Mouse (Mus musculus) erythroblast, adult 5-6 weeks (primary cell): ENCODE results near the gene Dnah14. TPM values are rescaled to one million over a fixed set of nuclear protein-coding genes. Genes with fewer than 3 reads are reported as not detected.
"Not testable (repeated sequence)": the region's sequence is repeated elsewhere in the genome, so short reads cannot be mapped to it uniquely, and the experiment has no call there.

Experiments used
- ATAC-seq: replicated peaks from 2 replicates; pipeline ENCODE4 v1.8.0; 2016; ENCODE audit warnings: moderate number of reproducible peaks, mild to moderate bottlenecking, moderate TSS enrichment, inconsistent platforms; ENCODE audit not compliant: poor library complexity, low FRiP score, severe bottlenecking
- total RNA-seq, 2 experiments: library from RNA; stranded (forward) in 1 of 2; stranded (reverse) in 1 of 2; fragments of 150-400 nt in 1 of 2; fragments of 200-764, 138-1000 nt in 1 of 2; gene quantifications; 2 replicates each; pipeline versions ENCODE4 v1.2.3 to v1.2.4; 2015 to 2017; ENCODE audit warnings: low replicate concordance in 2 of 2

Gene Dnah14
- total RNA-seq, 2 experiments from 2014 or later = 2.6 TPM; not detected in 1

- ATAC-seq = no peak
Observed at GRCm38 (mm10) chr1:181742251-181742885, 166.0 kb downstream of the Dnah14 start.

DNA sequence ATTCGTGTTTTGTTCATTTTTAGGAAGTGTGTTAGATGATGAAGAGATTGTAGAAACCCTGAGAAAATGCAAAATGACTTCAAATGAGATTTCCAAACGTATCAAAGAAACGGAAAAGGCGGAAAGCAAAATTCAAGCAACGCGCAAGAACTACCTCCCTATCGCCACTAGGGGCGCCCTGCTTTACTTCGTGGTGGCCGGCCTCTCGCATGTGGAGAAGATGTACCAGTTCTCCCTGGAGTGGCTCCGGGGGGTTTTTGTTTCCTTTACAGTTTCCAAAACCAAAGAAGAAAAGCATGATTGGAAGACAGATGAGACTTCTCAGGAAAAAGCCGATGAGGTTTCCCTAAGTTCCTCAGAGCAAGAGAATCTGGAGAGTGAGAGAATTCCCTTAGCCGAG lies 193.0 kb downstream of the Dnah14 start:
- no peak for ATAC-seq

- no peak for ATAC-seq
Observed at GRCm38 (mm10) chr1:181771871-181772270, 195.5 kb downstream of the Dnah14 start.

GRCm38 (mm10) chr1:181776541-181776940 lies 200.2 kb downstream of the Dnah14 start:
- no peak for ATAC-seq

- ATAC-seq = not testable (repeated sequence)
Observed at GRCm38 (mm10) chr1:181782600-181782999, 206.2 kb downstream of the Dnah14 start.

DNA sequence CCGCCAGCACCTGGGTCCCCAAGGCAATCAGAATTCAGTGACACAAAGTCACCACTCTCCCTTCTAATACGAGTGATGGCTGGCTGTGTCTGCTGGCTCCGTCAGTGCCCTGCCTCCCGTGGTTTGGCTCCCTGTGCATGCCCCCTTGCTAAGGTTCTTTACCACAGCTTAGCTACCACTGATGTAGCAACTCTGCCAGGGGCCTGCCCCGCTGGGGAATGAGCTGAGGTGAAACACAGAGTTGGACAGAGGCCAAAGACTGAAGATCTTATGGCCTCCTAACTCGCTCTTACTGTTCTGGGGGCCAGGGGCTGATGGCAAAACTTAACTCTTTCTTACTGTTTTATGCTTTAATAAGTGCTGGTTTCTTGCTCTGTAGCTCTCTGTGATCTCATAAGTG lies 213.6 kb downstream of the Dnah14 start:
- ATAC-seq = no peak

GRCm38 (mm10) chr1:181793541-181793940 lies 217.2 kb downstream of the Dnah14 start:
- ATAC-seq = no peak

DNA sequence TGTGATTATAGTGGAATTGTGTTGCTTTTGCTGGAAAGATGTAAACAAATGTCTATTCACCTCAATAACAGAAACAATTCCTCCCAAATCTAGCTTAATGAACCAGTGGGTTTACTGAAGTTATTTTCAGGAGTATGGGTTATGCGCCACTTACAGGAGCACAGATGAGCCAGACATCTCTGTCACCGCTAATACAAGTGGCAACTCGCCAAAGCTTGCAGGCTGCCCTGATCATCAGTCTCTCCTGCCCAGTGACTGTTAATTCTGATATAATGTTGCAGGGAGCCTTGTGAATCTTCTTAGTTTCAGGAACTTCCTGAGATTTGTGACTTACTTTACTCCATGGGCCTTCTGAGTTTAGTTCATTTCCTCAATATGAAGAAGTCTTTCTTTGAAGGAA lies 223.6 kb downstream of the Dnah14 start:
- no peak for ATAC-seq

DNA sequence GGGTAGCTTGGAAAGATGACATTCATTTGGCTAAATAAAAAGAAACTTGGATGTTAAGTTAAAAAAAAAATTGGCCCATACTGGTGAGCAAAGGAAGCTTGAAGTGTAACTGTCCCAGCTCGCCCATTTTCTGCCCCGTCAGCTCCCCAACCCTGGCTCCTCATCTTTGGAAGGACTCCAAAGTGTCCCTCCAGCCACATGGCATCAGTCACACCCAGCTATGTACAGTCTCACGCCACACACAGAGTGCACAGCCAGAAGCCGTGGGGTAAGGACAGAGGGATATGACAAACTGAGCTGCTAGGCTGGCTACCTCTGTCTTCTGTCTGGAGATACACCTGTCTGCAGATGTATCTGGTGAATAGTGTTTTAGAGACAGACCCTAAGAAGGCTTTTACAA lies 224.3 kb downstream of the Dnah14 start:
- ATAC-seq = no peak

DNA sequence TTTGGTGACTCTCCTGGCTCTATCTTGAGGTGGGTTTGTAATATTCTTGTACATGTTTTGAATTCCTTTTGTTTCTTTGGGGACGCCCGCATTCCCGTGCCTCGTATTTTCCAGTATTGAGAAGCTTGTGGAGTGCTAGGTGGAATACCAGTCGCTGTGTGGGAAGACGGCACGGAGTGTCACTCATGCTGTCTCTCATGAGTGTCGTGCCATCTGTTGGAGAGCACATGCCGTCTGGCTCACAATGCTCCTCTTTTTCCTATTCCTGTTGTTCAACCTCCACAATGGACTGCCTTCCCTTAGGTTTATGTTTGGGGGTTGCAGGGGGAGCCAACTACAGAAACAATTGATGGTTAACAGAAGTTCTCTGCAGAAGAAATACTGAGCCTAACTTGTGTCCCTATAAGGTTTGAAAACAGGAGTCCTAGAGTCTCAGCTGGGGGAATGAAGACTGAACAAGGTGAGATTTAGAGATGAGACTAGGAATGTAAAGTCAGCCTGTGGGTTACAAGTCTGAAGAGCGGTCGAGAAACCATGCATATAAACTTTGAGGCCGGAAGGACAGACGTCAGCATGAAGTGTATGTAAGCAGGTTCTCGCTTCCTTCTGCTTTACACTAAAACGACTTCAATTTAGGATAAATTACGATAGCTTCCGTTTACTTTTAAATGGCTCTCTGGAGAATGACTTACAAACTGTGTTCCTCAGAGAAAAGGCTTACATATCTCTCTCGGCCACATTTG lies 235.3 kb downstream of the Dnah14 start:
- ATAC-seq = no peak

DNA sequence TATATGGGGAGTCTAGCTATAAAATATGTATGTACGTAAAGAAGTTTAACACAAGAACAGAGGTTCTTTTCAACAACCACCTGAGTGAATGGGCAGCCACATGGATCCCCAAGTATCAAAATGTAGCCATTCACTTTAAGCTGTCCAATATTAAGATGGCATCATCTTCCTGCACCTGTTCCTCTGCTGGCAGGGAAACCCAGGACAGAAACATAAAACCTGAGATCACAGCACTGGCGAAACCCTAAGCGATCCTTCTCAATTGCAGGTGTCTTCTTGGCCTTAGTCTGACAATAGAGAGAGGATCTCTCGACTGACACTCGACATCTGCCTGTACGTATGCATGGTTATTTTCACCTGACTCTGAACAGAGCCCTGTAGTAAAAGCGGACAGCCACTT lies 250.4 kb downstream of the Dnah14 start:
- no peak for ATAC-seq

DNA sequence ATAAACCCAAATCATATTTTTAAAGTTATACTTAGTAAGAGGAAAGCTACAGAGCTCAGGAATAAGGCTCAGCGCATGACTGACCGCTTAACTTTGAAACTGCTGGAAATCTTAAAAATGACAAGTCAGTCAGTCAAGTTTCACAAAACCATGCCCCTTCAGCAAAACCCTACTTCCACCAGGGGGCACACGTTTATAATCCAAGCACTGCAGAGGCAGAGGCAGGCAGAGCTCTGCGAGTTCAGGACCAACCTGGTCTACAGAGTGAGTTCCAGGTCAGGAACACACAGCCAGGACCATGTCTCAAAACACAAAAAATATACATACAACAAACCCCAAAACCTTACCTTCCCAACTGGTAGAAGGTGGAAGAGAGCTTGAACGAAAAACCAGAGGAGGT lies 252.0 kb downstream of the Dnah14 start:
- peak; percentile 12; the same call in 1 of the 2 replicates for ATAC-seq

- ATAC-seq = no peak
Observed at GRCm38 (mm10) chr1:181832720-181833119, 256.4 kb downstream of the Dnah14 start.

DNA sequence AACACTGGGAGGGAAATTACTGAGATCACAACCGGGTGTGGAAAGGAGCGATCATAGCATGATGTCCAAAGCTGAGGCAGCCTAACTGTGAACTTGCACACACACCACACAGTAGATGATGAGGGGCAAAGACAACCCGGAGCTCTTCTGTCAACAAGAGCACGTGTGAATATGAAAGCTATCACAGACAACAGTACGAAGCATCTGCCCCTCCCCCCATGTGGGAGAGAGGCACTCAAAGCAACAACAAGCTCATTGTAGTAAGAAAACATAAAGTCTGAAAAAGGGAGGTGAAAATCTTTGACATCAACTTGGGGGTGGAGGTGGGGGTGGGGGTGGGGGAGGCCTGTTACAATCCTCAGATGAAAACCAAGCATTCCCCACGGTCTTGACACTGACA lies 256.8 kb downstream of the Dnah14 start:
- ATAC-seq = no peak

- no peak for ATAC-seq
Observed at GRCm38 (mm10) chr1:181838111-181838510, 261.8 kb downstream of the Dnah14 start.

- ATAC-seq = no peak
Observed at GRCm38 (mm10) chr1:181839746-181840366, 263.5 kb downstream of the Dnah14 start.

DNA sequence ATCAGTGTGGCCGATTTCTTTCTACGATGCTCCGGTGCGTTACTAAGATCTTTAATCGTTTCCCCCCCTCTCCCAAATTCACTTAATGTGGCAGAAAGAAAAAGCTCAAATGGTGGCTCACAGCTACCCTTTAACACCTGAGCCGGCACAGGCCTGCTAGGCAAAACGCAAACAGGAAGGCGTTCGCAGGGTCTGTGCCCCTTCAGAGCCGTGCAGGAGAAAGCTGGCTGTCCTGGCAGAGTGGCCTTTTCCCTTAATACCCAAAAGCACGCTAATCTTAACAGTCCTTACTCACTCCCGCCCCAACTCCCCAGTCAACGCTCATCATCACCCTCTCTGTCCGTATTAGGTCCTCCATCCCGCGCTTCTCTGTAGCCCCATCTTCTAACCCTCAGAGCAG lies 265.0 kb downstream of the Dnah14 start:
- peak; percentile 11 for ATAC-seq

- ATAC-seq = peak; percentile 95
Observed at GRCm38 (mm10) chr1:181841864-181842672, 265.7 kb downstream of the Dnah14 start.

DNA sequence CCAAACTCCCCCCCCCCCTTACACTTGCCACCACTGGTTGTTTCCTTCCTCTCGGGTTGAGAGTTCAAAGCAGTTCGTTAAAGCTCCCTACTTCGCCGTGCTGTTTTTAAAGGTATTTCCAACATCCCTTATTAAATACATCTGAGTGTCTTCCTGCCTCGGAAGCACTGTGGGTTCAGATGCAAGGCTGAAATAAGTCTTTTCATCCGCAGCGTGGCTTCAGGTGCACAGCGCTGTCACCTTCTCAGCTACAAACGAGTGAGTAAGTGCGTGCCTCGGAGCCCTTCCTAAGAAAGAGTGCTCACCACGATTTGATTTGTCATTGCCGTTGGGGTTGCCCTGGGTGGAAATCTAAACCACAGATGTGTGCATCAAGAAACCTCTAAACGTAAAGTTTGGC lies 266.4 kb downstream of the Dnah14 start, which contains the start of gene Lbr:
Gene Lbr, minus strand, starts transcription at position 266 of the 400 bp plus-strand sequence.
- peak; percentile 70 for ATAC-seq

DNA sequence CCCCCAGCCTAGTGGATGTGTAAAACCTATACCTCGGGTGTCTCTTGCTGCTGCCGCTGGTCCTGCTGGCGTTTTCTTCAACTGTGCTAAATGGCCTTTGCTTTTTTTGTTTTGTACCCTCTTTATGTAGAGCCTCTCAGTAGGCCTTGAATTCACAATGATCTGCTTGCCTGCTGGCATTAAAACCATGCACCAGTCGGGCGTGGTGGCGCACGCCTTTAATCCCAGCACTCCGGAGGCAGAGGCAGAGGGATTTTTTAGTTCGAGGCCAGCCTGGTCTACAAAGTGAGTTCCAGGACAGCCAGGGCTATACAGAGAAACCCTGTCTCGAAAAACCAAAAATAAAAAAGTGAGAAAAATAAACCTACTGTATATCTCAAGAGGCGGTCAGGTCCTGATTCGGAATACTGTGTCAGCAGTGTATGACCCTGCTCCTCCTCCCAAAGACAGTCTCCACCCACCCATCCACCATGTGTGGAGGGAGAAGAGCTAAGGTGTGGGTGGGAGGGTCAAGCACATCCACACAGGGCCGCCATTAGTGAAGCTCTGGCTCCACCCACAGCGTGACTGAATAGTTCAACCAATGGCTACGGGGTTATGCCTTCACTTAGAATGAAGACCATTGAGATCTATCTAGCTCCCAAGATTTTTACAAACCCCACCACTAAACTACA lies 268.7 kb downstream of the Dnah14 start:
- no peak for ATAC-seq
